Mouse (Mus musculus) liver, embryonic 13.5 days (tissue): ENCODE data around the gene Cpe. TPM values are rescaled to one million over a fixed set of nuclear protein-coding genes. Genes with fewer than 3 reads are reported as not detected.

Experiments used
- ATAC-seq: fragments of 200-750 bp; cut with Nextera tagmentation; 2 replicates; pipeline ENCODE4 v1.8.0; 2017; ENCODE audit warnings: low read depth, mild to moderate bottlenecking, moderate number of reproducible peaks, moderate library complexity
- DNase-seq: peaks from one replicate; pipeline ENCODE4 v3.0.0; 2022
- H3K27ac ChIP-seq: fragments of 300-500 bp; sonication (generic); 2 replicates; pipeline ENCODE4 v1.5.1; 2015; ENCODE audit warnings: moderate library complexity, mild to moderate bottlenecking, inconsistent platforms
- H3K27me3 ChIP-seq: fragments of 300-500 bp; sonication (generic); 2 replicates; pipeline ENCODE4 v1.6.1; 2015; ENCODE audit warnings: mild to moderate bottlenecking, inconsistent platforms
- H3K36me3 ChIP-seq: fragments of 300-500 bp; sonication (generic); 2 replicates; pipeline ENCODE4 v1.6.1; 2015; ENCODE audit warnings: mild to moderate bottlenecking, inconsistent platforms
- H3K4me1 ChIP-seq: fragments of 300-500 bp; sonication (generic); replicated peaks from 2 replicates; pipeline ENCODE4 v1.6.1; 2015; ENCODE audit warnings: inconsistent platforms
- H3K4me2 ChIP-seq: fragments of 300-500 bp; sonication (generic); 2 replicates; pipeline ENCODE4 v1.6.1; 2015; ENCODE audit warnings: inconsistent platforms, mild to moderate bottlenecking, moderate library complexity
- H3K4me3 ChIP-seq: fragments of 300-500 bp; sonication (generic); replicated peaks from 2 replicates; pipeline ENCODE4 v1.5.1; 2015; ENCODE audit warnings: mild to moderate bottlenecking, inconsistent platforms
- H3K9ac ChIP-seq: fragments of 300-500 bp; sonication (generic); 2 replicates; pipeline ENCODE4 v1.6.1; 2015; ENCODE audit warnings: mild to moderate bottlenecking, inconsistent platforms
- H3K9me3 ChIP-seq: fragments of 300-500 bp; sonication (generic); replicated peaks from 2 replicates; pipeline ENCODE4 v1.6.1; 2016; ENCODE audit warnings: inconsistent platforms
- WGBS: fragments of 180-500 bp; shearing (Covaris S2); methylation state at CpG from one replicate; pipeline ENCODE4 v1.1.7; 2015; ENCODE audit not compliant: insufficient replicate concordance; 5-methylcytosine and 5-hydroxymethylcytosine counted together
- polyA plus RNA-seq: library from polyadenylated mRNA; unstranded; fragments of >200 nt; fragmentation: Nextera tagmentation; extraction: Ambion mirVana; gene quantifications from 2 replicates; pipeline ENCODE4 v1.2.1, GENCODE M21; 2015

Gene Cpe
- polyA plus RNA-seq, 1 experiment from 2014 or later, result 5.0 TPM

DNA sequence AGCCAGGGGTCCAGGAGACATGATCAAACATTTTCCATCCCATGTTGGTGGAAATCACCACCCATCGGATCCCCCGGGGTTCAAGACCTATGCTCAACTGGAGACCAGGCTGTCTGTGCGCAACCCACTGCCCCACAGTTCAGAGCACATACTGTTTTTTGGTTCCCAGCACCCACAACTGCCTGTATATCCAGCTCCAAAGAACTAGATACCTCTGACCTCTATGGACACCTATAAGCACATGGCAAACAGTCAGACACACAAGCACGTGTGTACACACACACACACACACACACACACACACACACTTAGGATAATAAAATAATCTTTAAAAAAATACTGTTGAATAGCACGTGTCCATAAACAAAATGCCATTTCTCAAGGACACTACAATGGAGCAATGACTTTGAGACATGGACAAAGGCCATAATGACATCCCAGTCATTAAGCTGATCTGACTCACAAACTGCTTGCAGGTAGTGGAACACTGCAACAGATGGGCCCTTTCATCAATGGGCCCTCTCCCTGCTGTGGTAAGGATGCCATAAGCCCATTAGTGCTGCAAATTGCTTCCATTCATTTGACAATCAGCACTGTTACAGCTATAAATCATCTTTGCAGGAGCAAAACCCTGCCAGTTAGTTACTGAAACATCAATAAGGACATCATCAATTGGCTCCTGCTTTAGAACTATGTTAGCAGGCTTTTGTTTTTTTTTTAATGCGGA is 63.7 kb downstream of the Cpe start:
- Histone ChIP-seq H3K4me1 (no peaks in the 10 kb centered on the region), H3K36me3 (no peaks in the 10 kb centered on the region), H3K9ac (no peak overlapping the region), H3K4me2 (no peak overlapping the region), H3K4me3 (no peak overlapping the region), H3K9me3 (no peaks in the 10 kb centered on the region), H3K27me3 (no peaks in the 10 kb centered on the region), H3K27ac (no peak overlapping the region)
- ATAC-seq, result no peak
- WGBS, result 72% methylated on average over 6 of the region's 6 CpGs
- DNase-seq, result no peak

DNA sequence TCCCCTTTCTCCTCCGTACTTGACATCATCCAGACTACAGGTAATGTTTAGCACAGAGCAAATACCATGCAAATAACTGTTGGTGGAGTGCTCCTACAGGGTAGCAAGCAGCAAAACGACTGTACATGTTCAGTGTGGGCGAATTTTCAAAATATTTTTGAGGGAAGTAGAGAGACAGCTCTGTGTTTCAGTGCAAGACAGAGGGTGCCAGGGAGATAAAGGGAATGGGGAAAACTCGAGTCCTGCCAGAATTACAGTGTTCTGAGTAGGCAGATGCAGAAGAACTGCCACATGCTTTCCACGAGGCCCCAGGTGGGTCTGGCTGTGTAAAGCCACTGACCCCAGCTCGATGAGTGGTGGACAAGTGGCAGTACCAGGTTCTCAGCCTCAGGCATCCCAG is 64.8 kb downstream of the Cpe start:
- Histone ChIP-seq H3K36me3 (no peaks in the 10 kb centered on the region), H3K4me1 (no peaks in the 10 kb centered on the region), H3K9ac (no peak overlapping the region), H3K27me3 (no peaks in the 10 kb centered on the region), H3K27ac (no peak overlapping the region), H3K9me3 (no peaks in the 10 kb centered on the region), H3K4me2 (no peak overlapping the region), H3K4me3 (no peak overlapping the region)
- ATAC-seq (no peak), DNase-seq (no peak)
- WGBS, result 45% methylated on average over 6 of the region's 6 CpGs

GRCm38 (mm10) chr8:64624603-64625037 is 68.2 kb downstream of the Cpe start:
- Histone ChIP-seq H3K4me2 (no peak overlapping the region), H3K9me3 (no peaks in the 10 kb centered on the region), H3K27me3 (no peaks in the 10 kb centered on the region), H3K9ac (no peak overlapping the region), H3K27ac (no peak overlapping the region), H3K4me1 (peaks cover 3% of the 10 kb centered on the region; the same call in 1 of the 2 replicates), H3K4me3 (no peak overlapping the region), H3K36me3 (no peaks in the 10 kb centered on the region)
- DNase-seq (no peak), ATAC-seq (no peak)
- WGBS, result 66% methylated on average over 10 of the region's 10 CpGs

- peak; percentile 48; the same call in 1 of the 2 replicates for ATAC-seq
Measured at GRCm38 (mm10) chr8:64620365-64621150, 72.3 kb downstream of the Cpe start.

GRCm38 (mm10) chr8:64619661-64620060 is 73.2 kb downstream of the Cpe start:
- DNase-seq (no peak), ATAC-seq (no peak)
- Histone ChIP-seq H3K4me2 (no peak overlapping the region), H3K4me1 (peaks cover 3% of the 10 kb centered on the region; the same call in 1 of the 2 replicates), H3K36me3 (no peaks in the 10 kb centered on the region), H3K9ac (no peak overlapping the region), H3K27ac (no peak overlapping the region), H3K9me3 (no peaks in the 10 kb centered on the region), H3K4me3 (no peak overlapping the region), H3K27me3 (no peaks in the 10 kb centered on the region)
- WGBS, result 56% methylated on average over 8 of the region's 8 CpGs

More at GRCm38 (mm10) chr8:64620365-64621150, 72.3 kb downstream of the Cpe start:
- 42% methylated on average over 7 of the region's 7 CpGs for WGBS
- no peak for DNase-seq
- Histone ChIP-seq H3K4me1 (peaks cover 3% of the 10 kb centered on the region; the same call in 1 of the 2 replicates), H3K4me3 (no peak overlapping the region), H3K36me3 (no peaks in the 10 kb centered on the region), H3K27ac (no peak overlapping the region), H3K4me2 (no peak overlapping the region), H3K9ac (no peak overlapping the region), H3K27me3 (no peaks in the 10 kb centered on the region), H3K9me3 (no peaks in the 10 kb centered on the region)

DNA sequence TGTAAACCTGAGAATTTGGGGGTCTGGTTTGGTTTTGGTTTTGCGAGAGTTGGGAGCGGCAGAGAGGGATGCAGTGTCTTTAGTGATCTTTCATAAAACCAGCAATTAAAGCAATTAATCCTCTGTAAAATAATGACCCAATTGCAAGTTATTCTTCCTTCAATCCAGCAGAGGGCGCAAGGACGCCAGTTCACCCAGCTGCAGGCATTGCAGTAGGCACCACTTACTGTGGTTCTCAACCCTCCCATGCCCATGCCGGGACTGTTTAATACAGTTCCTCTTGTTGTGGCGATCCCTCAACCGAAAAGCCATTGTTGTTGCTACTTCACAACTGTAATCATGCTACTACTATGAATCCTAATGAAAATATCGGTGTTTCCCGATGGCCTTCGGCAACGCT is 74.2 kb downstream of the Cpe start:
- Histone ChIP-seq H3K4me1 (peaks cover 3% of the 10 kb centered on the region; the same call in 1 of the 2 replicates), H3K9ac (no peak overlapping the region), H3K4me3 (no peak overlapping the region), H3K36me3 (no peaks in the 10 kb centered on the region), H3K9me3 (no peaks in the 10 kb centered on the region), H3K27ac (no peak overlapping the region), H3K27me3 (no peaks in the 10 kb centered on the region), H3K4me2 (no peak overlapping the region)
- 46% methylated on average over 11 of the region's 11 CpGs for WGBS
- ATAC-seq (no peak), DNase-seq (peak; percentile 13)

- DNase-seq, result peak; percentile 9
- no peak for ATAC-seq
- Histone ChIP-seq H3K27ac (no peak overlapping the region), H3K27me3 (no peaks in the 10 kb centered on the region), H3K4me2 (no peak overlapping the region), H3K9me3 (no peaks in the 10 kb centered on the region), H3K9ac (no peak overlapping the region), H3K4me3 (no peak overlapping the region), H3K4me1 (peaks cover 3% of the 10 kb centered on the region; the same call in 1 of the 2 replicates), H3K36me3 (no peaks in the 10 kb centered on the region)
- 57% methylated on average over 3 of the region's 3 CpGs for WGBS
Measured at GRCm38 (mm10) chr8:64616566-64616965, 76.3 kb downstream of the Cpe start.

GRCm38 (mm10) chr8:64615459-64615858 is 77.4 kb downstream of the Cpe start:
- H3K9ac ChIP-seq, result no peak overlapping the region

DNA sequence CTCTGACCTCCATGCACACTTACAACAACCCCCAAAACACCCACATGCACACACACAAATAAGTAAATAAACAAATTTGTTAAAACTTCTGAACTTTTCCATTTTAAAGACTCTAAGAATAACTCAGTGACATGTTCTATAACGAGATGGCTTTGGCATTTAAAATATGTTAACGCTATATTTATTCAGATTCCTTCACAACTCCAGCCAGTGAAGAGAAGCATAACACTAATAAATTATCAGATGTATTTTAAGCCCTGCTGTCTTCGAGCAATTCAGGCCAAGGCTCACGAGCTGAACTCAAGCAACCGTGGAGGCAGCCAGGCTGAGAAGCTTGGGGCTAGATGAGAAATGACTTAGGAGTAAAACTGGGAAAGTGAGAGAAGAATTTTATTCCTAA is 79.2 kb downstream of the Cpe start:
- H3K27me3 ChIP-seq, result no peaks in the 10 kb centered on the region
- no peak for ATAC-seq
- no peak for DNase-seq
- H3K4me2 ChIP-seq, result no peak overlapping the region
- H3K9me3 ChIP-seq, result no peaks in the 10 kb centered on the region
- WGBS, result 61% methylated on average over 5 of the region's 5 CpGs
- H3K36me3 ChIP-seq, result no peaks in the 10 kb centered on the region
- H3K4me3 ChIP-seq, result no peak overlapping the region
- H3K4me1 ChIP-seq, result no peaks in the 10 kb centered on the region
- H3K9ac ChIP-seq, result no peak overlapping the region
- H3K27ac ChIP-seq, result no peak overlapping the region

More at GRCm38 (mm10) chr8:64615459-64615858, 77.4 kb downstream of the Cpe start:
- H3K4me2 ChIP-seq, result no peak overlapping the region
- DNase-seq (no peak), ATAC-seq (no peak)
- WGBS, result 52% methylated on average over 4 of the region's 4 CpGs
- no peak overlapping the region for H3K27ac ChIP-seq
- no peaks in the 10 kb centered on the region for H3K36me3 ChIP-seq
- H3K27me3 ChIP-seq, result no peaks in the 10 kb centered on the region
- no peak overlapping the region for H3K4me3 ChIP-seq
- H3K4me1 ChIP-seq, result no peaks in the 10 kb centered on the region; the same call in 1 of the 2 replicates
- no peaks in the 10 kb centered on the region for H3K9me3 ChIP-seq

GRCm38 (mm10) chr8:64611210-64611974 is 81.5 kb downstream of the Cpe start:
- ATAC-seq, result no peak
- Histone ChIP-seq H3K9me3 (no peaks in the 10 kb centered on the region), H3K36me3 (no peaks in the 10 kb centered on the region), H3K4me2 (no peak overlapping the region), H3K27ac (no peak overlapping the region), H3K27me3 (no peaks in the 10 kb centered on the region), H3K4me1 (no peaks in the 10 kb centered on the region), H3K4me3 (no peak overlapping the region), H3K9ac (no peak overlapping the region)
- WGBS, result 59% methylated on average over 11 of the region's 11 CpGs
- no peak for DNase-seq

DNA sequence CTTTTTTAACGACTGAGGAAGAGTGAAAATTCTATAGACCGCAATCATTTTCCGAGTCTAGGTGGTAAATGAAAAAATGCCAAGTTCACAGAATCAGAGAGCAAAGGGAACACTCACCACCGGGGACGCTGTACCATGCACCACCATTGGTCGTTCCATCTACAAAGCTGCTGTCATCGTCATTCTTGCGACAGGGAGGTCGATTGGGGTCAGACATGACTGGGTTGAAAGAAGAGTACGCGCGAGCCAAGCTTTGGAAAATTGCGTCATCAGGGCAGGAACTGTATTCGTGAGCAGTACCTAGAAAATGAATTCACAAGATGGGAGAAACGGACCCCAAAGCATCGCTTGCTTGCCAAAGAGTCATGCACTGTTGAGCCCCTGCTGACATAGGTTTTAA is 83.9 kb downstream of the Cpe start:
- H3K4me2 ChIP-seq, result no peak overlapping the region
- no peaks in the 10 kb centered on the region for H3K36me3 ChIP-seq
- 76% methylated on average over 16 of the region's 16 CpGs for WGBS
- H3K9me3 ChIP-seq, result no peaks in the 10 kb centered on the region
- no peaks in the 10 kb centered on the region for H3K4me1 ChIP-seq
- DNase-seq, result no peak
- no peak for ATAC-seq
- H3K27me3 ChIP-seq, result no peaks in the 10 kb centered on the region
- H3K9ac ChIP-seq, result no peak overlapping the region
- H3K4me3 ChIP-seq, result no peak overlapping the region
- H3K27ac ChIP-seq, result no peak overlapping the region
